Mouse (Mus musculus): ENCODE measurements around the gene Ikzf2.

Ikzf2 gene

GRCm38 (mm10) chr1:69687076-69687991 is at the start of gene Ikzf2:
Ikzf2 (minus strand) TSS chr1:69687245.
- WGBS: under 1% methylated on average over 85 of the region's 105 CpGs

- WGBS: 43% methylated on average over 1 of the region's 1 CpGs
Observed at GRCm38 (mm10) chr1:69729729-69730128, 42.7 kb upstream of the Ikzf2 start.

GRCm38 (mm10) chr1:69729031-69729679 is 42.1 kb upstream of the Ikzf2 start:
- WGBS: 40% methylated on average over 5 of the region's 5 CpGs

DNA sequence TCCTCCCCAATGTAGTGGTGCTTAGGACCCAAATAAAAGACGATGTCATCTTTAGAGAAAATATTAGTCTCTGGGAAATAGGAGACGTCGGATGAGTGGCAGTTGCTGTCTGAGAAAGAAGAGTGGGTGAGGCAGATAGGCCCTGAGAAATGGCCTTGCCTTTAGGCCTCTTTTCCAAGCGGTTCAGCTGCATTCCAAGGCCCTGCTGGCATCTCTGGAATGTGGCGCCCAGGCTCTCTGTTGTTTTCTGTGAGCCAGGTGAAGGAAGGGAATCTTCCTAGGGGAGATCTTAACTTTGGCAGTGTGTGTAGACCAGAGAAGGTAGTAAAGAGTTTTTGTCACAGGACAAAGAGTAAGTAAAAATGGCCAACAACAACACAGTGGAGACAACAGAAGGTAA is 40.9 kb upstream of the Ikzf2 start:
- 74% methylated on average over 5 of the region's 5 CpGs for WGBS

DNA sequence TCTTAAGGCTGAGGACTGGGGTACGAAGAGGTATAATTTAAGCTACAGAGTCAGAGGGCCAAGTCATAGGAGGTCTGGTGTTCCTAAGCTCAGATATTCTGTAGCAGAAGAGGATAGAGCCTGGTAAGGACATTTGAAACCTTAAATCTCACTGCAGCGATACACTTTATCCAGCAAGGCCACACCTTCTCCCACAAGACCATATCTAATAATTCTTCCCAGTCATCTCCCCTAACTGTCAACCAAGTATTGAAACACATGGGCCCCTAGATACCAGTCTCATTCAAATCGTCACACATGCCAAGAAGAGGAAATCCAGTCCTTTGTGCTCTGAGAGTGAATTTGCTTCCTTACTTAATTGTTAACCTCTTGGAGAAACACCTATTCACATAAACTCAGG is 30.1 kb upstream of the Ikzf2 start:
- WGBS: 86% methylated on average over 3 of the region's 3 CpGs

GRCm38 (mm10) chr1:69708571-69708970 is 21.5 kb upstream of the Ikzf2 start:
- WGBS: 43% methylated on average over 1 of the region's 1 CpGs

- WGBS: 90% methylated on average over 3 of the region's 3 CpGs
Observed at GRCm38 (mm10) chr1:69703506-69704156, 16.6 kb upstream of the Ikzf2 start.

DNA sequence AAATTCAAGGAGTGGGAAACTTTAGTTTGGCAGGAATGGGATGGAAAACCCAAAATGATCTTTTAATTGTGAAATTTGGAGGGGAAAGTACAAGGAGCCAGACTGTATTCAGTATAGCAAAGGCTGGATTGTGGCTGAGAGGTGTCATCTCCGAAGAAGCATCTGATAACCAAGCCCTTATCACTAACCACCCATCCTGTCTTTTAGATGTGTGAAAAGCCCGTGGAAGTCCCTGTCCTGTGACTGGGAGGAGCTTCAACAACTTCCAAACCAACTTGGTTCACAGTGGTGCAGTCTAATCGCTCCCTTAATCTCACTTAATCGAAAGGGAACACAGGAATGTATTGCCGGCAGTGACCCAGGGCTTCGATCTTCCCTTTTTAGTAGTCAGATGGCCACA is 4.9 kb upstream of the Ikzf2 start:
- 83% methylated on average over 6 of the region's 6 CpGs for WGBS

DNA sequence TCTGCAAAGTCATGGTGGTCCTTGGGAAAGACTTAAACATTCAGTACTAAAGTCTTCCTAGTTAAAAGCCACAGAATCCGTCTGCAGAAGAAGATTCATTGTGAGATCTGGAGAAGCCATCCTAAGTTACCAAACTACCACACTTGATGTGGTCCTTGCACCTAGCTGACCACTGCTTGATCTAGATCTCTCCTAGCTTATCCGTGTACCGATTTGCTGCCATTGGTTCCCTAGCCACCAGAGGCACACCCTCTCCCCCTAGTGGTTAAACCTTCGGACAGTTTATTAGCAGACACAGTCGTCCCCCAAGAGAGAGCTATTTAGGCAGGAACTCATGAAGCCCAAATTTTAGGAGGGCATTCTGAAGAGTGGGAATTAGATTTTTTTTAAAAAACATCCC is 1.9 kb upstream of the Ikzf2 start:
- WGBS: 4% methylated on average over 5 of the region's 5 CpGs

GRCm38 (mm10) chr1:69688118-69688517 is 1.1 kb upstream of the Ikzf2 start:
- WGBS: 4% methylated on average over 4 of the region's 4 CpGs

- WGBS: under 1% methylated on average over 6 of the region's 6 CpGs
Observed at GRCm38 (mm10) chr1:69686741-69687075, 337 bp downstream of the Ikzf2 start.

DNA sequence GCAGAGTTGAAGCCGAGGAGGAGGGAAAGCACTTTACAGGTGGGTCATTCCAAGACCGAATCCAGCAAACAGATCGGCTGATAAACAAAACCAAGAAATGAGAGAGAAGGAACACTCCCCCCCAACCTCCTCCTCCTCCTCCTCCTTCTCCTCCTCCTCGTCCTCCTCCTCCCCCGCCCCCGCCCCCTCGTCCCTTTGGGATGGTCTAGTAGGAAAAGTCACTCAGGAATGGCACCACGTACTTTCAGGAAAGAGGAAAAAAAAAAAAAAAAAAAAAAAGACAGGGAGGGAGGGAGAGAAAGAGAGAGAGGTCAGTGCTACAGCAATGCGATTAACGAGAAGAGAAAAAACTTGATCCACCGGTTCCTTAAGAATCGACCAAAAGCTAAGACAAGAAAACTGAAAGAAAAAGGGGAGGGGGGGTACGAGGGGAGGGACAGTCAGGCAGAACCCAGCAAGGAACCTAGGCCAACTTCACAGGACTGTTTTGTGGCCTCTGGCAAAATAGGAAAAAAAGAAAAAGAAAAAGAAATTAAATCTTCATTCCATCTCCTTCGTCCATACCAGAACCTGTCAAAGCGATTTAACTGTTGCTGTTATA is 1.1 kb downstream of the Ikzf2 start:
- under 1% methylated on average over 15 of the region's 15 CpGs for WGBS

GRCm38 (mm10) chr1:69685049-69685889 is 1.8 kb downstream of the Ikzf2 start:
- 4% methylated on average over 11 of the region's 11 CpGs for WGBS

- 30% methylated on average over 13 of the region's 13 CpGs for WGBS
Observed at GRCm38 (mm10) chr1:69684280-69685040, 2.6 kb downstream of the Ikzf2 start.

- 81% methylated on average over 3 of the region's 3 CpGs for WGBS
Observed at GRCm38 (mm10) chr1:69683851-69684250, 3.2 kb downstream of the Ikzf2 start.

GRCm38 (mm10) chr1:69683058-69683457 is 4.0 kb downstream of the Ikzf2 start:
- WGBS: 90% methylated on average over 8 of the region's 8 CpGs

GRCm38 (mm10) chr1:69682261-69682660 is 4.8 kb downstream of the Ikzf2 start:
- 91% methylated on average over 3 of the region's 3 CpGs for WGBS

- WGBS: 62% methylated on average over 5 of the region's 5 CpGs
Observed at GRCm38 (mm10) chr1:69681003-69681402, 6.0 kb downstream of the Ikzf2 start.

DNA sequence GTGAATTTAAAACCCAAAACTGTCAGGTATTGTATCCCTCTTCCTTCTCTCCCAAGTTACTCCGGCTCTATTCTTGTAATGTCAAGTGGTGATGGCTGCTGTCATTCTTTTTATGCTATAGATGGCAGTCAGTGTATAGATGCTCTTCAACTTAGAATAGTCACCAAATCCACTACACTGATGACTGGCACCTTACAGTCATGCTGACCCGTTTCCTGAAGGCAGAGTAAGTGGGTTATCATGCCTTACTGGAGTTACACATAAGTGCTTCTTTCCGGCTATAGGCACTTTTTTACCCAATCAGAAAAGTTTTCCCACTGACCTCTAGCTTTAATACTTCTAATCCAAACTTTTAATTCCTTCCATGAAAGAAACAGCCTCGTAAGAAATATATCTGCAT is 6.5 kb downstream of the Ikzf2 start:
- WGBS: 88% methylated on average over 4 of the region's 4 CpGs

DNA sequence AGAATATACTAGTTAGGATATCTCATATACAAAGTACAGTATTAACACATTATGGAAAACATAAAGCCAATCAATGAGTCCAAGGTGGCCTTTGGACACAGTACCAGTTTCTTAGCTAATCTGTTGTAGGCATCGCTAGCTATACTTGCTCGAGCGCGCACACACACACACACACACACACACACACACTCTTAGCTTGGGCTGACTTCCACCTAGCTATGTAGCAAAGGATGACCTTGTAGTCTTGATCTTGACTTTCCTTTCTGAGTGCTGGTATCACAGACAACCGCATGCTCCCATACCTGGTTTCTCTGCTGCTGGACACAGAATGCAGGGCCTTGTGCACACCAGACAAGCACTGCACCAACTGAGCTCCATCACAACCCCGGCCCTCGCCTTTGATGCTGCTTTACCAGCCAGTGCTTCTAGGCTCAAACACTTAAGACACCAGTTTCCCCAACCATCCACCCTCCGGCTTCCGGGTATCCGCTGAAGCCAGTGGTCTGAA is 17.1 kb downstream of the Ikzf2 start:
- WGBS: 97% methylated on average over 10 of the region's 10 CpGs
